Mouse (Mus musculus): ENCODE measurements around the gene Fam19a5. TPM values are rescaled to one million over a fixed set of nuclear protein-coding genes. Genes with fewer than 3 reads are reported as not detected.

The Fam19a5 gene
- polyA plus RNA-seq (2016; fragmentation: Nextera tagmentation; extraction: Ambion mirVana), result 0.95 and 1.3 TPM in 2 replicates

- Histone ChIP-seq H3K9me3 (replicated peaks) (no peaks in the 10 kb centered on the region), H3K9ac (peak within 1 kb of the TSS; percentile 42; the same call in 1 of the 2 replicates), H3K4me3 (peak within 1 kb of the TSS; percentile 56), H3K27me3 (replicated peaks) (peaks cover 91% of the 10 kb centered on the region), H3K36me3 (no peaks in the 10 kb centered on the region), H3K4me1 (replicated peaks) (peaks cover 5% of the 10 kb centered on the region; the same call in 1 of the 2 replicates), H3K27ac (ENCODE audit: poor library complexity, severe bottlenecking) (no peak within 1 kb of the TSS), H3K4me2 (peak within 1 kb of the TSS; percentile 92)
- 0 out of 2 replicates have a peak, but pooled peaks have one; percentile 48 for ATAC-seq (ENCODE audit: insufficient number of reproducible peaks, low FRiP score)
- WGBS, result 9% methylated on average over 47 of the region's 67 CpGs
These were observed at the start of gene Fam19a5 for GRCm38 (mm10) chr15:87543599-87544338. Gene Fam19a5 (plus strand): TSS chr15:87544299.

DNA sequence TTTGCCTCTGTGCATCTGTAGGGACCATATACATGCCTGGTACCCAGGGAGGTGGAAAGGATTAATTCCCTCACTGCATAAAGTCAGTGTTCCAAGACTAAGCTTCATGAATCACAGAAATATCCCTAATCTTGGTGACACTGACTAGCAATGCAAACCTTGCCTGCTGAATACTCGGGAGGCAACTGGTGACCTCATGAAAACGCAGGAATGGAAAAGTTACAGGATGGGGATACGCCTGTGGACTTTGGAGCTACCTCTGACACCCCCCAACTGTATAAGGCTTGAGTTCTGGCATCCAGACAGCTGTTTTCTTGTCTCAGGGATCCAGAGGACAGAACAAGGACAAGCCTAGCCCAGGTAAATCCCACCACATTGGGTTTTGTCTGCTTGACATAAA, 42.4 kb upstream of the Fam19a5 start:
- no peak for ATAC-seq (ENCODE audit: insufficient number of reproducible peaks, low FRiP score)
- no peaks in the 10 kb centered on the region for H3K9me3 ChIP-seq (replicated peaks)
- 72% methylated on average over 3 of the region's 3 CpGs for WGBS

DNA sequence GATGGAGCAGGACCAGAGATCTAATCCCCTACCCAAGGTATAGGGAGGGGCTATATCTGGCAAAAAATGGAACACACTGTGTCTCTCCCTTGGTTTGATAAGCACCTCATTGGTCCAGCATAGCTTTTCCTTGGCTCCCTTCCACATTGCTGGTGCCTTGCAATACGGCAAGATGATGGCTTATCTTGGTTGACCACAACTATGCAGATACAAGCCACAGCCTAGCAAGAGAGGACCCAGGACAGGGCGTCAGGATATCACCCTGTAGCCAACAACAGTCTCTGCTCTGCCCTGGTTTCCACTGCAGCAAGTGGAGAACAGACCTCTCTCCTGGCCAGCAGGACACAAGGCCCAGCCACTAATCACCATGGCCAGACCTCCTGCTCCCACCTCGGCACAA, 36.8 kb upstream of the Fam19a5 start:
- no peak; the same call in 1 of the 2 replicates for ATAC-seq (ENCODE audit: insufficient number of reproducible peaks, low FRiP score)
- no peak overlapping the region for H3K4me2 ChIP-seq
- no peaks in the 10 kb centered on the region for H3K36me3 ChIP-seq
- no peak overlapping the region for H3K4me3 ChIP-seq
- 46% methylated on average over 3 of the region's 3 CpGs for WGBS
- no peak overlapping the region for H3K27ac ChIP-seq (ENCODE audit: poor library complexity, severe bottlenecking)
- H3K4me1 ChIP-seq (replicated peaks), result no peaks in the 10 kb centered on the region
- H3K9ac ChIP-seq, result no peak overlapping the region
- no peaks in the 10 kb centered on the region for H3K9me3 ChIP-seq (replicated peaks)
- H3K27me3 ChIP-seq (replicated peaks), result no peaks in the 10 kb centered on the region

More for the DNA sequence above, 42.4 kb upstream of the Fam19a5 start:
- H3K4me1 ChIP-seq (replicated peaks), result no peaks in the 10 kb centered on the region
- H3K27me3 ChIP-seq (replicated peaks), result no peaks in the 10 kb centered on the region
- H3K36me3 ChIP-seq, result no peaks in the 10 kb centered on the region
- H3K4me3 ChIP-seq, result no peak overlapping the region
- H3K4me2 ChIP-seq, result no peak overlapping the region
- no peak overlapping the region for H3K27ac ChIP-seq (ENCODE audit: poor library complexity, severe bottlenecking)
- H3K9ac ChIP-seq, result no peak overlapping the region

DNA sequence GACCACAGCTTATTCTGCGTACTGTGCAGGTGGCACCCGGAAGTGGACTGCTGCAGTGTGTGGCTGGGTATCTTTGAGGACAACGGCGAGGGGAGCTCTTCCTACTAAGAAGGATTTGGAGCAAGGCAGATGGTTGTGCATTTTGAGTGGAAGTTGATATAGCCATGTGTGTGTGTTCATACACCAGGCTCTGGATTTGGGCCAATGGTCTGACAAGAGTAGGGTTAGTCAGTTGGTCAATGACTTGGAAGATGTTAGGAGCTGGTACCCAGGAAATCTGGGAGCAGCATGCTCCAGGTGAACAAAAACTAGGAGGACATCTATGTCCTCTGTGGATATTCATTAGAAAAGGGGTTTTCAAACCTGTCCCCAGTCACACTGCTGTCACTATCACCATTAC, 33.2 kb upstream of the Fam19a5 start:
- WGBS, result 89% methylated on average over 4 of the region's 4 CpGs
- no peak for ATAC-seq (ENCODE audit: insufficient number of reproducible peaks, low FRiP score)
- Histone ChIP-seq H3K9ac (no peak overlapping the region), H3K36me3 (no peaks in the 10 kb centered on the region), H3K4me1 (replicated peaks) (no peaks in the 10 kb centered on the region), H3K4me3 (no peak overlapping the region), H3K4me2 (no peak overlapping the region), H3K27ac (ENCODE audit: poor library complexity, severe bottlenecking) (no peak overlapping the region), H3K9me3 (replicated peaks) (peaks cover 3% of the 10 kb centered on the region; the same call in 1 of the 2 replicates), H3K27me3 (replicated peaks) (no peaks in the 10 kb centered on the region)

DNA sequence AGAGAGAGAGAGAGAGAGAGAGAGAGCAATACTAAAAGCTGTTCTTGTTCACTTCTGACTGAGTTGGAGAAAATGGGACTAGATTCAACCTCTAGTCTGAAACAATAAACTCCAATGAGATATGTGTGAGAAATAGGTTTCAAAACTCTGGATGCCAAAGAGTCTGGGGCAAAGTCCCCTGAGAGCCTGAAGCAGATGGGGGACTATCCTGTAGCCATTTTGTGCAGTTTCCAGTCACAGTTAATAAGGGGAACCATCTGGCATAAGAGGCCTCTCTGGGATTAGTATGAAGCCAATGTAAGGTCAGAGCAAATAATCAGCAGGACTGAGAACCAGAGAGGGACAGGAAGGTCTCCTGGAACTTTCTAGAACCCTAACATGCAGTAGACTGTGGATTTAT, 25.9 kb upstream of the Fam19a5 start:
- Histone ChIP-seq H3K9ac (no peak overlapping the region), H3K4me3 (no peak overlapping the region), H3K4me2 (no peak overlapping the region), H3K4me1 (replicated peaks) (no peaks in the 10 kb centered on the region), H3K27me3 (replicated peaks) (no peaks in the 10 kb centered on the region), H3K36me3 (no peaks in the 10 kb centered on the region), H3K9me3 (replicated peaks) (peaks cover 8% of the 10 kb centered on the region; the same call in 1 of the 2 replicates), H3K27ac (ENCODE audit: poor library complexity, severe bottlenecking) (no peak overlapping the region)
- ATAC-seq (ENCODE audit: insufficient number of reproducible peaks, low FRiP score), result no peak

GRCm38 (mm10) chr15:87529271-87529670, 14.8 kb upstream of the Fam19a5 start:
- H3K4me2 ChIP-seq, result no peak overlapping the region
- ATAC-seq (ENCODE audit: insufficient number of reproducible peaks, low FRiP score), result no peak
- H3K4me3 ChIP-seq, result no peak overlapping the region
- no peak overlapping the region for H3K27ac ChIP-seq (ENCODE audit: poor library complexity, severe bottlenecking)
- no peaks in the 10 kb centered on the region for H3K9me3 ChIP-seq (replicated peaks)
- 67% methylated on average over 4 of the region's 4 CpGs for WGBS
- H3K9ac ChIP-seq, result no peak overlapping the region
- no peaks in the 10 kb centered on the region for H3K27me3 ChIP-seq (replicated peaks)
- no peaks in the 10 kb centered on the region for H3K4me1 ChIP-seq (replicated peaks)
- H3K36me3 ChIP-seq, result no peaks in the 10 kb centered on the region

DNA sequence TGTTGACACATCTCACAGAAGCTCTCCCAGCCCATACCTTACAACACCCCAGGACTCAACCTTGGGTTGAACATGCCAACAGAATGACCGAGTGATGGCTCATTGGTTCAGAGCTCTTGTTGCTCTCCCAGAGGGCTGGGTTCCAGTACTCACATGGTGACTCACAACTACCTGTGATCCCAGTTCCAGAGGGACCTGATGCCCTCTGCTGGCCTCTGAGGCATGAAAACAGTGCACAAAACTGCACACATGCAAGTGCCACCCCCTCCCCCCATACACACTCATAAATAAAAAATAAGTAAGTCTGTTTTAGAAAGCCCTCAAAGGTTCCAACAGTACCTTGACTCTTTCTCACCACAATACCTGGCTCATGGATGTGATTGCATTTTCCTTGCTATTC, 2.4 kb upstream of the Fam19a5 start:
- Histone ChIP-seq H3K4me3 (no peak overlapping the region), H3K36me3 (no peaks in the 10 kb centered on the region), H3K4me1 (replicated peaks) (peaks cover 5% of the 10 kb centered on the region; the same call in 1 of the 2 replicates), H3K9ac (no peak overlapping the region), H3K9me3 (replicated peaks) (peaks cover 1% of the 10 kb centered on the region; the same call in 1 of the 2 replicates), H3K27me3 (replicated peaks) (peaks cover 70% of the 10 kb centered on the region), H3K4me2 (no peak overlapping the region), H3K27ac (ENCODE audit: poor library complexity, severe bottlenecking) (no peak overlapping the region)
- 58% methylated on average over 1 of the region's 1 CpGs for WGBS
- ATAC-seq (ENCODE audit: insufficient number of reproducible peaks, low FRiP score), result no peak

- H3K9me3 ChIP-seq (replicated peaks), result no peaks in the 10 kb centered on the region
- under 1% methylated on average over 65 of the region's 84 CpGs for WGBS
- peak overlapping the region; percentile 56 for H3K4me3 ChIP-seq
- H3K27ac ChIP-seq (ENCODE audit: poor library complexity, severe bottlenecking), result no peak overlapping the region
- H3K4me1 ChIP-seq (replicated peaks), result peaks cover 5% of the 10 kb centered on the region; the same call in 1 of the 2 replicates
- peak; percentile 63 for ATAC-seq (ENCODE audit: insufficient number of reproducible peaks, low FRiP score)
- peak overlapping the region; percentile 42; the same call in 1 of the 2 replicates for H3K9ac ChIP-seq
- peak overlapping the region; percentile 92 for H3K4me2 ChIP-seq
- H3K36me3 ChIP-seq, result no peaks in the 10 kb centered on the region
- H3K27me3 ChIP-seq (replicated peaks), result peaks cover 98% of the 10 kb centered on the region
These were observed 466 bp downstream of the Fam19a5 start for GRCm38 (mm10) chr15:87544401-87545129.

DNA sequence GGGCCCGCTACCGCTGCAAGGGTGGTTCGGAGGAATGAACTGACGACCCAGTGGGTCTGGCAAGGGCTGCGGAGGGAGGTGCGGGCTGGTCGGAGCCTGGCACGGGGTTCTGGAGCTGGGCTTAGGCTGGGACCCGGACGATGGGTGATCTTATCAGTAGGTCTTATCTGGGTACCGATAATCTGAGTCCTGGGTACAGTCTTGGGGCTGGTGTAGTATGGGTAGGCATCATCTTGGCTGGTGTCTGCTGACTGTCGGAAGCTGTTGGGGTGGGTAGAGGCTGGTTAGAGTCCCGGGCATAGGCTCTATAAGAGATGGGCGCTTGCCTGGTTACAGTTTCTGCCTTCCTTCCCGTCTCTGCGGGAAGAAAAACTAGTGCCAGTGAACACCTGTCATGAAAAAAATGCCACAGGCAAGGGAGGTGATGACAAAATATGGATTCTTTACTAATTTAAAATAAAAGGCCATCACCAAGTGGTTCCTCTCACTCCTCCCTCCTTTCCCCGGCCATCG, 1.1 kb downstream of the Fam19a5 start:
- H3K27ac ChIP-seq (ENCODE audit: poor library complexity, severe bottlenecking), result no peak overlapping the region
- peak overlapping the region; percentile 56 for H3K4me3 ChIP-seq
- H3K36me3 ChIP-seq, result no peaks in the 10 kb centered on the region
- peaks cover 5% of the 10 kb centered on the region; the same call in 1 of the 2 replicates for H3K4me1 ChIP-seq (replicated peaks)
- no peaks in the 10 kb centered on the region for H3K9me3 ChIP-seq (replicated peaks)
- peak; percentile 20; the same call in 1 of the 2 replicates for ATAC-seq (ENCODE audit: insufficient number of reproducible peaks, low FRiP score)
- no peak overlapping the region for H3K9ac ChIP-seq
- H3K27me3 ChIP-seq (replicated peaks), result peaks cover 98% of the 10 kb centered on the region
- 12% methylated on average over 18 of the region's 18 CpGs for WGBS
- peak overlapping the region; percentile 92 for H3K4me2 ChIP-seq

DNA sequence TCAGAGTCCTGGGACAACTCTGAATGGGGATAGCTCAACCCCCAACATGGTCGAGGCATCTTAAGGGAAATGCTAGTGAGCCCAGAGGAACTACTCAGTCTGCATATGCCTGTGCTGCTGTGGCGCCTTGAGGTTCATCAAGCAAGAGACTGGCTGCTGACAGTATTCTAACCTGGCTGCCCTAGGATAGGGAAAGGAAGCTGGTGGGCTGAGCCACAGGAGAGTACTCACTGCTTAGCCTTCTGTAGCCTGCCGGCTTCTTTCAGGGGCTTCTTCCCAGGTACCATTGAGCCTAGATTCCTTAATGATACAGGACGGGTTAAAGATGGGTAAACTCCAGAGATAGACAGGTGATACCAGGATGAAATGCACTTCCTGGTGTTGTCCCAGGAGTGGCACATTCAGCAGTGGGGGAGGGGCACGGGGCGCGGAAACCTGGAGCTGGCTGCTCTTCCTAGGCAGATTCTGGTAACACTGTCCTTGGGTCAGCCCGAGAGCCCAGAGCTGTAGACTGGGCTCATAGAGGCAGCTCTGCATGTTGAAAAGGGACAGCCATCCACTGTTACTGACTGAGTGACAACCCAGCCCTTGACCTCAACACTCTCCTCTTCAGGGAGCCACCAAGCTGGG, 1.7 kb downstream of the Fam19a5 start:
- ATAC-seq (ENCODE audit: insufficient number of reproducible peaks, low FRiP score), result no peak
- Histone ChIP-seq H3K27ac (ENCODE audit: poor library complexity, severe bottlenecking) (no peak overlapping the region), H3K4me1 (replicated peaks) (peaks cover 5% of the 10 kb centered on the region; the same call in 1 of the 2 replicates), H3K9me3 (replicated peaks) (no peaks in the 10 kb centered on the region), H3K4me3 (no peak overlapping the region), H3K4me2 (no peak overlapping the region), H3K9ac (no peak overlapping the region), H3K27me3 (replicated peaks) (peaks cover 98% of the 10 kb centered on the region), H3K36me3 (no peaks in the 10 kb centered on the region)
- WGBS, result 21% methylated on average over 8 of the region's 8 CpGs

- H3K9me3 ChIP-seq (replicated peaks), result no peaks in the 10 kb centered on the region
- 46% methylated on average over 5 of the region's 5 CpGs for WGBS
- no peak overlapping the region for H3K9ac ChIP-seq
- H3K27ac ChIP-seq (ENCODE audit: poor library complexity, severe bottlenecking), result no peak overlapping the region
- no peak overlapping the region for H3K4me3 ChIP-seq
- no peaks in the 10 kb centered on the region for H3K36me3 ChIP-seq
- H3K27me3 ChIP-seq (replicated peaks), result peaks cover 99% of the 10 kb centered on the region
- H3K4me1 ChIP-seq (replicated peaks), result peaks cover 5% of the 10 kb centered on the region; the same call in 1 of the 2 replicates
- H3K4me2 ChIP-seq, result no peak overlapping the region
- ATAC-seq (ENCODE audit: insufficient number of reproducible peaks, low FRiP score), result no peak
These were observed 2.9 kb downstream of the Fam19a5 start for GRCm38 (mm10) chr15:87547022-87547421.

Measured in heart, embryonic 12.5 days (tissue).